Mouse (Mus musculus) embryonic facial prominence, embryonic 11.5 days (tissue): ENCODE results near the gene Orm1. TPM values are rescaled to one million over a fixed set of nuclear protein-coding genes. Genes with fewer than 3 reads are reported as not detected.
"Not testable (repeated sequence)": the region's sequence is repeated elsewhere in the genome, so short reads cannot be mapped to it uniquely, and the experiment has no call there.

ENCODE experiments used
- ATAC-seq: fragments of 200-750 bp; cut with Nextera tagmentation; replicated peaks from 2 replicates; pipeline ENCODE4 v1.8.0; 2017; ENCODE audit warnings: low read depth; ENCODE audit not compliant: insufficient number of reproducible peaks, low FRiP score, low TSS enrichment
- DNase-seq: peaks from one replicate; pipeline ENCODE4 v3.0.0-alpha.2; 2015; ENCODE audit warnings: low spot score
- H3K27ac ChIP-seq: fragments of 300-500 bp; sonication (generic); replicated peaks from 2 replicates; pipeline ENCODE4 v1.5.1; 2014; ENCODE audit warnings: mild to moderate bottlenecking, low read depth, low read length, control low read depth
- H3K27me3 ChIP-seq: fragments of 300-500 bp; sonication (generic); 2 replicates; pipeline ENCODE4 v1.6.1; 2014; ENCODE audit warnings: mild to moderate bottlenecking, low read length, moderate library complexity, mixed read lengths; ENCODE audit not compliant: control insufficient read depth, insufficient read depth
- H3K36me3 ChIP-seq: fragments of 300-500 bp; sonication (generic); replicated peaks from 2 replicates; pipeline ENCODE4 v1.6.1; 2014; ENCODE audit warnings: low read depth, mild to moderate bottlenecking, low read length, moderate library complexity, mixed read lengths; ENCODE audit not compliant: control insufficient read depth, insufficient read depth
- H3K4me1 ChIP-seq: fragments of 300-500 bp; sonication (generic); 2 replicates; pipeline ENCODE4 v1.6.1; 2014; ENCODE audit warnings: low read length, mixed read lengths; ENCODE audit not compliant: control insufficient read depth, insufficient read depth
- H3K4me2 ChIP-seq: fragments of 300-500 bp; sonication (generic); 2 replicates; pipeline ENCODE4 v1.6.1; 2014; ENCODE audit warnings: low read depth, mild to moderate bottlenecking, control low read depth, low read length, moderate library complexity
- H3K4me3 ChIP-seq: fragments of 300-500 bp; sonication (generic); 2 replicates; pipeline ENCODE4 v1.5.1; 2014; ENCODE audit warnings: low read depth, low read length, control low read depth
- H3K9ac ChIP-seq: fragments of 300-500 bp; sonication (generic); replicated peaks from 2 replicates; pipeline ENCODE4 v1.6.1; 2014; ENCODE audit warnings: mild to moderate bottlenecking, control low read depth, low read length
- H3K9me3 ChIP-seq: fragments of 300-500 bp; sonication (generic); replicated peaks from 2 replicates; pipeline ENCODE4 v1.6.1; 2016; ENCODE audit warnings: mild to moderate bottlenecking, low read length, inconsistent platforms, mixed read lengths; ENCODE audit not compliant: control insufficient read depth
- WGBS: fragments of 180-500 bp; shearing (Covaris S2); extraction: QIAGEN DNeasy Blood & Tissue Kit; methylation state at CpG from one replicate; pipeline ENCODE4 v1.1.7; 2014; 5-methylcytosine and 5-hydroxymethylcytosine counted together
- polyA plus RNA-seq: library from polyadenylated mRNA; unstranded; fragments of >200 nt; fragmentation: Nextera tagmentation; extraction: Ambion mirVana; gene quantifications from 2 replicates; pipeline ENCODE4 v1.2.1, GENCODE M21; 2014

The Orm1 gene
- polyA plus RNA-seq, 1 experiment from 2014 or later: not detected

GRCm38 (mm10) chr4:63310247-63310855 lies 34.0 kb upstream of the Orm1 start:
- Histone ChIP-seq H3K4me3 (no peak overlapping the region), H3K36me3 (no peaks in the 10 kb centered on the region), H3K9ac (no peak overlapping the region)

GRCm38 (mm10) chr4:63311426-63311825 lies 32.9 kb upstream of the Orm1 start:
- no peak for DNase-seq
- ATAC-seq: no peak
- H3K4me3 ChIP-seq: no peak overlapping the region
- 93% methylated on average over 7 of the region's 7 CpGs for WGBS
- H3K36me3 ChIP-seq: no peaks in the 10 kb centered on the region
- no peak overlapping the region for H3K27ac ChIP-seq
- H3K9ac ChIP-seq: no peak overlapping the region
- no peaks in the 10 kb centered on the region for H3K9me3 ChIP-seq
- H3K4me2 ChIP-seq: no peak overlapping the region
- no peaks in the 10 kb centered on the region for H3K4me1 ChIP-seq
- H3K27me3 ChIP-seq: no peaks in the 10 kb centered on the region

More at GRCm38 (mm10) chr4:63310247-63310855, 34.0 kb upstream of the Orm1 start:
- DNase-seq (no peak), ATAC-seq (no peak)
- Histone ChIP-seq H3K4me2 (no peak overlapping the region), H3K4me1 (no peaks in the 10 kb centered on the region), H3K27ac (no peak overlapping the region), H3K9me3 (no peaks in the 10 kb centered on the region), H3K27me3 (no peaks in the 10 kb centered on the region)
- WGBS: 59% methylated on average over 10 of the region's 10 CpGs

GRCm38 (mm10) chr4:63314063-63314462 lies 30.3 kb upstream of the Orm1 start:
- H3K9me3 ChIP-seq: no peaks in the 10 kb centered on the region
- H3K4me3 ChIP-seq: no peak overlapping the region
- H3K27me3 ChIP-seq: no peaks in the 10 kb centered on the region
- no peaks in the 10 kb centered on the region for H3K36me3 ChIP-seq
- ATAC-seq: no peak
- H3K4me2 ChIP-seq: no peak overlapping the region
- no peak for DNase-seq
- no peak overlapping the region for H3K9ac ChIP-seq
- WGBS: 79% methylated on average over 5 of the region's 5 CpGs
- H3K27ac ChIP-seq: no peak overlapping the region
- no peaks in the 10 kb centered on the region for H3K4me1 ChIP-seq

- no peaks in the 10 kb centered on the region for H3K9me3 ChIP-seq
- WGBS: 72% methylated on average over 9 of the region's 9 CpGs
- no peak for DNase-seq
- ATAC-seq: no peak; the same call in 1 of the 2 replicates
- no peak overlapping the region for H3K4me3 ChIP-seq
- H3K4me1 ChIP-seq: no peaks in the 10 kb centered on the region
- no peaks in the 10 kb centered on the region for H3K27me3 ChIP-seq
- H3K9ac ChIP-seq: no peak overlapping the region
- H3K27ac ChIP-seq: no peak overlapping the region
- H3K4me2 ChIP-seq: no peak overlapping the region
- no peaks in the 10 kb centered on the region for H3K36me3 ChIP-seq
Observed at GRCm38 (mm10) chr4:63316076-63316746, 28.1 kb upstream of the Orm1 start.

- ATAC-seq, H3K36me3 ChIP-seq, H3K9me3 ChIP-seq, H3K4me3 ChIP-seq, H3K4me1 ChIP-seq, H3K9ac ChIP-seq, H3K27ac ChIP-seq, H3K27me3 ChIP-seq, H3K4me2 ChIP-seq: not testable (repeated sequence)
- DNase-seq: peak; percentile 80
- 23% methylated on average over 3 of the region's 3 CpGs for WGBS
Observed at GRCm38 (mm10) chr4:63319566-63319965, 24.8 kb upstream of the Orm1 start.

GRCm38 (mm10) chr4:63323275-63323815 lies 21.0 kb upstream of the Orm1 start:
- H3K27me3 ChIP-seq: no peaks in the 10 kb centered on the region

GRCm38 (mm10) chr4:63333403-63333802 lies 11.0 kb upstream of the Orm1 start:
- no peak overlapping the region for H3K9ac ChIP-seq
- H3K27ac ChIP-seq: no peak overlapping the region
- H3K27me3 ChIP-seq: no peaks in the 10 kb centered on the region
- no peak overlapping the region for H3K4me3 ChIP-seq
- H3K4me1 ChIP-seq: no peaks in the 10 kb centered on the region
- H3K36me3 ChIP-seq: no peaks in the 10 kb centered on the region; the same call in none of the 2 replicates
- no peak for DNase-seq
- no peak overlapping the region for H3K4me2 ChIP-seq
- ATAC-seq: no peak
- WGBS: 91% methylated on average over 4 of the region's 4 CpGs
- no peaks in the 10 kb centered on the region for H3K9me3 ChIP-seq

More at GRCm38 (mm10) chr4:63323275-63323815, 21.0 kb upstream of the Orm1 start:
- Histone ChIP-seq H3K4me1 (no peaks in the 10 kb centered on the region), H3K36me3 (no peaks in the 10 kb centered on the region), H3K4me3 (no peak overlapping the region), H3K4me2 (no peak overlapping the region), H3K9me3 (no peaks in the 10 kb centered on the region), H3K27ac (no peak overlapping the region), H3K9ac (no peak overlapping the region)
- no peak for DNase-seq
- no peak for ATAC-seq
- 81% methylated on average over 8 of the region's 8 CpGs for WGBS

- WGBS: 63% methylated on average over 3 of the region's 3 CpGs
- Histone ChIP-seq H3K4me1 (no peaks in the 10 kb centered on the region), H3K4me3 (no peak overlapping the region), H3K27ac (no peak overlapping the region), H3K36me3 (no peaks in the 10 kb centered on the region), H3K9ac (no peak overlapping the region), H3K27me3 (no peaks in the 10 kb centered on the region), H3K9me3 (no peaks in the 10 kb centered on the region), H3K4me2 (no peak overlapping the region)
- ATAC-seq: no peak
- DNase-seq: no peak
Observed at GRCm38 (mm10) chr4:63338414-63339076, 5.8 kb upstream of the Orm1 start.
